Mouse (Mus musculus) T-helper 17 cell (primary cell): Measurements from ENCODE around the gene Vmn2r20.
"Not testable (repeated sequence)": the region's sequence is repeated elsewhere in the genome, so short reads cannot be mapped to it uniquely, and the experiment has no call there.

ENCODE experiments used
- in situ Hi-C, 2 experiments: fragments of 300-600 bp; cut with MboI, MseI; formaldehyde crosslinking; loops; 1 replicate in 1 of 2; 2 replicates in 1 of 2; pipeline ENCODE4 v1.15.1; 2025; ENCODE audit warnings: high pct_unique_total_duplicates in 2 of 2

The Vmn2r20 gene

GRCm38 (mm10) chr6:123418016-123418415 is at the start of gene Vmn2r20:
Gene Vmn2r20, minus strand, starts transcription at chr6:123418116.
- in situ Hi-C loops = not testable (repeated sequence)

GRCm38 (mm10) chr6:123424413-123424812 is 6.5 kb upstream of the Vmn2r20 start:
- in situ Hi-C loops = not testable (repeated sequence)

GRCm38 (mm10) chr6:123406918-123407665 is 10.8 kb downstream of the Vmn2r20 start:
- in situ Hi-C loops = loop anchor here in 1 of 2 experiments (5.0 kb wide), 1 partner anchor 230 kb away; no protein-coding TSS in a partner anchor

GRCm38 (mm10) chr6:123388824-123389223 is 29.1 kb downstream of the Vmn2r20 start:
- in situ Hi-C loops = not testable (repeated sequence)

GRCm38 (mm10) chr6:123346141-123346540 is 71.8 kb downstream of the Vmn2r20 start:
- in situ Hi-C loops = no loop called here

GRCm38 (mm10) chr6:123340093-123340492 is 77.8 kb downstream of the Vmn2r20 start:
- in situ Hi-C loops = no loop called here

- in situ Hi-C loops = no loop called here
These were observed 85.4 kb downstream of the Vmn2r20 start for GRCm38 (mm10) chr6:123332503-123332902.
